Mouse (Mus musculus) heart, adult 18-20 months (tissue): ENCODE measurements around the gene Gm3015. TPM values are rescaled to one million over a fixed set of nuclear protein-coding genes. Genes with fewer than 3 reads are reported as not detected.
"Not testable (repeated sequence)": the region's sequence is repeated elsewhere in the genome, so short reads cannot be mapped to it uniquely, and the experiment has no call there.

Experiments used
- DNase-seq, 2 experiments: peaks; one replicate each; pipeline ENCODE4 v3.0.0; 2021 to 2022; ENCODE audit warnings: mixed read lengths in 1 of 2
- long read RNA-seq, 2 experiments: library from polyadenylated mRNA; stranded (forward); transcript quantifications; one replicate each; pipeline ENCODE4 v2.0.0; 2021
- total RNA-seq, 2 experiments: library from RNA; stranded (reverse); gene quantifications; 2 replicates each; pipeline ENCODE4 v1.2.3; 2021

Gm3015 gene
- total RNA-seq = not detected
- long read RNA-seq, experiment 1 = 0 reads
- long read RNA-seq, experiment 2 = 0 reads

GRCm38 (mm10) chr14:42768721-42769120 is at the start of gene Gm3015:
Gene Gm3015, minus strand, starts transcription at chr14:42768821.
- DNase-seq = not testable (repeated sequence)

DNA sequence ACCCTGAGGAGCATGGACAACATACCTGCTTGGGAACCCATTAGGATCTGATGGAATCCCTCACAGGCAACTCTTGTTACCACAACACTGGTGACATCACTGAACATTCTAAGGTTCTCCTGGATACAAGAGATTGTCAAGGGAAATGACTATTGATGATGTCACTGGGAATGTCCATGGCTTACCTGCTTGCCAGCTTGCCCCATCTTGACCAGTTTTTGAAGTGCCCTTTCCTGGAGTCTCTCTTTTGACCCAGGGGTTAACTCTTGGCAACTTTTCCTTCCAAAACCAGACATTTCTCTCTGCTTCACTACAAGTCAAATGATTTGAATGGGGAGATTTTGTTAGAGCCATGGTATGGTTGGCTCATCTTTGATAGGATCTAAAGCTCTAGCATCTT is 29.3 kb upstream of the Gm3015 start, which contains the start of gene Gm10377:
Gm10377 (minus strand) TSS at position 101 of the 400 bp plus-strand sequence.
- not testable (repeated sequence) for DNase-seq

Other genes with a start within 250 kb of the Gm3015 start
- gene Gm8024, start 244.5 kb downstream of the Gm3015 start, total RNA-seq = not detected
- gene Gm17124, start 168.9 kb downstream of the Gm3015 start, total RNA-seq = not detected
- not detected for gene Gm3633, start 126.9 kb downstream of the Gm3015 start, total RNA-seq
- not detected for gene Gm10378, start 112.9 kb downstream of the Gm3015 start, total RNA-seq
- gene Gm10377, start 29.2 kb upstream of the Gm3015 start, total RNA-seq = not detected
- not detected for gene Gm21977, start 84.7 kb upstream of the Gm3015 start, total RNA-seq
- gene Gm8082, start 224.8 kb upstream of the Gm3015 start, total RNA-seq = not detected
- gene Gm10376, start 246.8 kb upstream of the Gm3015 start, total RNA-seq = not detected